Mouse (Mus musculus) olfactory bulb, adult 2 months (tissue): ENCODE results near the gene Ndufv3. TPM values are rescaled to one million over a fixed set of nuclear protein-coding genes. Genes with fewer than 3 reads are reported as not detected.
"Not testable (repeated sequence)": the region's sequence is repeated elsewhere in the genome, so short reads cannot be mapped to it uniquely, and the experiment has no call there.

Experiments
- H3K27ac ChIP-seq: fragments of 200-500 bp; 2 replicates; pipeline ENCODE4 v1.5.1; 2012; ENCODE audit warnings: low read depth, low read length; ENCODE audit not compliant: insufficient read depth
- H3K4me1 ChIP-seq: fragments of 200-500 bp; 2 replicates; pipeline ENCODE4 v1.6.1; 2012; ENCODE audit warnings: low read length; ENCODE audit not compliant: control insufficient read depth, insufficient read depth
- H3K4me3 ChIP-seq: fragments of 200-500 bp; 2 replicates; pipeline ENCODE4 v1.5.1; 2012; ENCODE audit warnings: mild to moderate bottlenecking, low read depth, low read length, moderate library complexity; ENCODE audit not compliant: insufficient read depth
- CTCF ChIP-seq: fragments of 200-500 bp; IDR thresholded peaks from 2 replicates; pipeline ENCODE4 v1.5.1; 2012; ENCODE audit warnings: low read depth, mild to moderate bottlenecking, low read length, moderate library complexity; ENCODE audit not compliant: insufficient read depth
- POLR2A ChIP-seq: fragments of 200-500 bp; IDR thresholded peaks from 2 replicates; pipeline ENCODE4 v1.6.1; 2012; ENCODE audit warnings: mild to moderate bottlenecking, low read depth, low read length, moderate library complexity; ENCODE audit not compliant: insufficient read depth
- WGBS: fragments of 180-500 bp; shearing (Covaris S2); methylation state at CpG from one replicate; pipeline ENCODE4 v1.1.7; 2018; 5-methylcytosine and 5-hydroxymethylcytosine counted together
- polyA plus RNA-seq: library from polyadenylated mRNA; stranded (reverse); fragments of >200 nt; gene quantifications from 2 replicates; pipeline ENCODE4 v1.2.4, GENCODE M21; 2012; ENCODE audit warnings: low replicate concordance; ENCODE audit not compliant: missing spikeins, insufficient read depth, insufficient read length

Ndufv3 gene
- polyA plus RNA-seq, 1 experiment, result not detected

- 100% methylated on average over 3 of the region's 3 CpGs for WGBS
- Histone ChIP-seq H3K27ac (no peak overlapping the region), H3K4me3 (no peak overlapping the region), H3K4me1 (peaks cover 11% of the 10 kb centered on the region; the same call in 1 of the 2 replicates)
- no peak for TF ChIP-seq CTCF
Measured at GRCm38 (mm10) chr17:31525816-31526215, 5.9 kb downstream of the Ndufv3 start.

- Histone ChIP-seq H3K4me3 (no peak overlapping the region), H3K4me1 (no peaks in the 10 kb centered on the region), H3K27ac (no peak overlapping the region)
- WGBS, result 28% methylated on average over 15 of the region's 15 CpGs
- 0 out of 2 replicates have a peak, but pooled peaks have one; percentile 25 for TF ChIP-seq CTCF
- no peak for TF ChIP-seq POLR2A
Measured at GRCm38 (mm10) chr17:31529314-31529713, 9.4 kb downstream of the Ndufv3 start.

GRCm38 (mm10) chr17:31531441-31532158 lies 11.7 kb downstream of the Ndufv3 start:
- Histone ChIP-seq H3K4me3 (no peak overlapping the region), H3K27ac (no peak overlapping the region), H3K4me1 (peaks cover 11% of the 10 kb centered on the region)
- WGBS, result 79% methylated on average over 14 of the region's 14 CpGs
- no peak for TF ChIP-seq POLR2A
- no peak for TF ChIP-seq CTCF

DNA sequence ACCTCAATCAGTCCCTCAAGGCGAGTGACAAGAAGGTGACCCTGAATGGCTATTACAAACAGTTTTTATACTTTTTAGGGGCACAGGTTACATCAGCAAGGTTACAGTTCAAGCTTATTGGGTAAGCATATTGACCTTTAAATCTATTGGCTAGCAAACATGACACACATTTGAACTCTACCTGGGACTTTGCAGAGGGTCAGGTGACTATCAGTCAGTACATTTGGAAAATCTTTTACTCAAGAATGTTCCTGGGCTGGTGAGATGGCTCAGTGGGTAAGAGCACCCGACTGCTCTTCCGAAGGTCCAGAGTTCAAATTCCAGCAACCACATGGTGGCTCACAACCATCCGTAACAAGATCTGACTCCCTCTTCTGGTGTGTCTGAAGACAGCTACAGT lies 12.4 kb downstream of the Ndufv3 start:
- H3K4me3 ChIP-seq, H3K27ac ChIP-seq: not testable (repeated sequence)
- H3K4me1 ChIP-seq, result peaks cover 11% of the 10 kb centered on the region
- WGBS, result 92% methylated on average over 4 of the region's 4 CpGs

DNA sequence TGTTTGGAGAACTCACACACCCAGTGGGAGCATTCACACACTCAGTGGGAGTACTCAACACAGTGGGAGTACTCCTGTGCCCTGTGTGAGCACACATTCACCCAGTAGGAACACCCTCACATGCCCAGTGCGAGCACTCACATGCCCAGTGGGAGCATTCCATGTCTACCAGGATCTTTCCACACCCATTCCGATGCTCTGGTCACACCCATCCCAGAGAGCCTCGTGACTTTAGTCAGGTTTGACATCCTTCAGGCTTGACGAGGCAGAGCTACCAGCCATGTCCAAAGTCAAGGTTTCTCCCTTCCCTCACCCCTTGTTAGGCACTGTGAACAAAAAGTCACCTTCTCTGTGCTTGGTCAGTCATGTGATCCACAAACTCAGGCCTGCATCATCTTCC lies 15.4 kb downstream of the Ndufv3 start:
- Histone ChIP-seq H3K4me3 (no peak overlapping the region), H3K4me1 (peaks cover 11% of the 10 kb centered on the region), H3K27ac (peak overlapping the region; percentile 8)
- WGBS, result 45% methylated on average over 4 of the region's 4 CpGs
- TF ChIP-seq POLR2A (no peak), CTCF (no peak)

DNA sequence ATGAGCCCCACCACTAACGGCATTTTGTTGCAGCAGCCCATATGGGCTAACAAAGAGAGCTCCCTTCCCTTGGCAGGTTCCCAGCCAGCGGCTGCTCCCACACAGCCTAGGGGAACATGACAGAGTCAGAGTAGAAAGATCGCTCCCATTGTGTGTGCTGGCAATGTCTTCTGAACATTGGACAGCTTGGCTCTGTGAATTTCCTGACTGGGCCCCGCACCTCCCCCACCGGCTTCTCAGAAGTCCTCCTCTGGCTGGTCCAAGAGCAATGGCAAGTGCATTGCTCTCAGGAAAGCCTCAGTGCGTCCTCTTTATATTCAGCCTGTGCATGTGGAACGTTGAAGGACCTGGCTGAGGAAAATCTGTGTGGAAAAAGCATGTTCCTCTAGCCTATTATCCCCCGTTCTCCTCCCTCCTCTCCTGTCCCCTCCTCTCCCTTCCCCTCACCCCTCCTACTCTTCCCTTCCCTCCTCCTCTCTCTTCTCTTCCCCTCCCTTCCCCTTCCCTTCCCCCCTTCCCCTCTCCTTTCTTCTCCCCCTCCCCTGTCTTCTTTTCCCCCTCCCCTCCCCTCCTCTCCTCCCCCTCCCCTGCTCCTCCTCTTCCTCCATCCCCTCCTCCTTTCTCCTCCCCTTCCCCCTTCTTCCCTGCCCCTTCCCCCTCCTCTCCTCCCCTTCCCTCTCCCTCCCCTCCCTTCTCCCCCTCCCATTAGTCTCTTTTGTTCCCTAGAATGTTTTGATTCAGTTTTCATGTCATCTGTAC lies 16.1 kb downstream of the Ndufv3 start:
- 8% methylated on average over 8 of the region's 8 CpGs for WGBS
- no peak overlapping the region for H3K4me3 ChIP-seq
- TF ChIP-seq POLR2A, result no peak
- no peak for TF ChIP-seq CTCF
- H3K4me1 ChIP-seq, result peaks cover 11% of the 10 kb centered on the region
- 0 out of 2 replicates have a peak overlapping the region, but pooled peaks have one; percentile 41 for H3K27ac ChIP-seq

DNA sequence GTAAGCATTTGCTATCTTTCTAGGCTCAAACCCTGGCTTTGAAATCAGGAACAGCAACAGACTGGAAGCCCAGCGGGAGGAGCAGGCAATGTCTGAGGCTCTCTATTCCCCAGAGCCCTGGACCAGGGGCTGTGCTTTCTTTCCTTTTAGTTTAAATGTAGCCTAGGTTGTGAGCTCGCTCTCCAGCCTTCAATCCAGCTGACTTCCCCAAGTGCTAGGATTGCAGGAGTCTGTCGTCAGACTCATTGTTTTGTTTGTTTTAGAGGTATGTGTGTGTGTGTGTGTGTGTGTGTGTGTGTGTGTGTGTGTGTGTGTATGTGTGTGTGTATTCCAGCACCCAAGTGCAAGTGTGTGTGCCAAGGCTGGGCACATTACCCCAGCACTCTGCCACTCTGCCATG lies 20.2 kb downstream of the Ndufv3 start:
- TF ChIP-seq POLR2A, result no peak
- TF ChIP-seq CTCF, result no peak
- Histone ChIP-seq H3K27ac (no peak overlapping the region), H3K4me1 (peaks cover 10% of the 10 kb centered on the region), H3K4me3 (no peak overlapping the region)
- 68% methylated on average over 3 of the region's 3 CpGs for WGBS

DNA sequence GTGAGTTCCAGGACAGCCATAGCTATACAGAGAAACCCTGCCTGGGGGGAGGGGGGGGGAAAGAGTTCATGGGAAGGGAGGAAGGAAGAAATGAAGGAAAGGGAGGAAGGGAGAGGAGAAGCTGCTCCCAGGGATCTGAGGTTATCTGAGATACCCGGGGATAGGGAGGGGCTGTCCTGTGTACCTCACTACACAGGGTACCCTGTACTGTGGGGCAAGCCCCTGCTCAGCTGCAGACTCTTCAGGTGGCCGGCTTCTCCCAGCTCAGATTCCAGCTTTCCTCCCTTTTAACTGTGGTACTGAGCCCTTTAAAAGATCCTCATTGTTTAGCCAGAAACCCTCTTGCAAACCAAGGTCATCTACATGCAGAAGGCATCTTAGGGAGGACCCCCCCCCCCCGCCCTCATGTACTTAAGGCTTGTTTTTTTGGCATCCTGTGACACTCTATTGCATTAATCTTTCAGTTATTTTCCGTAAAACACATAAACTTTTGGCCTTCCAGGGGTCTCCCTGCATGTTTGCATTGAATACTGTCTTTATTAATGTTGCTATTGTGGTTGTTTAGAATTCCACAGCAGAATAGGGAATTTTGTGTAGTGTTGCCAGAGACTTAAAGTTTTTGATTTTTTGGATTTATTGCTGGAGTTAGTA lies 21.0 kb downstream of the Ndufv3 start:
- Histone ChIP-seq H3K4me1 (peaks cover 2% of the 10 kb centered on the region), H3K4me3 (no peak overlapping the region), H3K27ac (no peak overlapping the region)
- 62% methylated on average over 4 of the region's 4 CpGs for WGBS
- TF ChIP-seq POLR2A (no peak), CTCF (no peak)

DNA sequence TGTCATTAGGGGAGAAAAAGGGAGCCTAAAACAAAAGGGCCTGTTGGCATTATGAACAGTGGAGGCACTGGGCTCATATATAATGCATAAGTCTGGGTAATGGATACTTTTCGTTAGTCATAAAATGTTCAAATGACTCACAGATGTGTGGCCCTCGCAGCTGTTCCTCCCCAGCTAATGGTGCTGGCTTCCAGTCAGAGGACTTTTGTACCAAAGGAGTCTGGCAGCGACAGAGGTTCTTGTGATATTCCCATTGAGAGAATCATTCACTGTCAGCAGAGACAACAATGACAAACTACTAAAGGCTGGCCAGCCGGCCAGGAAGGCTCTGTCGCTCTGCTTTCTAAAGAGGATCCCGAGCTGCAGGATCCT lies 21.5 kb downstream of the Ndufv3 start:
- Histone ChIP-seq H3K27ac (no peak overlapping the region), H3K4me1 (no peaks in the 10 kb centered on the region), H3K4me3 (no peak overlapping the region)
- TF ChIP-seq POLR2A (no peak), CTCF (no peak)
- WGBS, result 51% methylated on average over 6 of the region's 6 CpGs
